9 mouse cellular contexts compared by ENCODE assay signal in the genomic region with DNA sequence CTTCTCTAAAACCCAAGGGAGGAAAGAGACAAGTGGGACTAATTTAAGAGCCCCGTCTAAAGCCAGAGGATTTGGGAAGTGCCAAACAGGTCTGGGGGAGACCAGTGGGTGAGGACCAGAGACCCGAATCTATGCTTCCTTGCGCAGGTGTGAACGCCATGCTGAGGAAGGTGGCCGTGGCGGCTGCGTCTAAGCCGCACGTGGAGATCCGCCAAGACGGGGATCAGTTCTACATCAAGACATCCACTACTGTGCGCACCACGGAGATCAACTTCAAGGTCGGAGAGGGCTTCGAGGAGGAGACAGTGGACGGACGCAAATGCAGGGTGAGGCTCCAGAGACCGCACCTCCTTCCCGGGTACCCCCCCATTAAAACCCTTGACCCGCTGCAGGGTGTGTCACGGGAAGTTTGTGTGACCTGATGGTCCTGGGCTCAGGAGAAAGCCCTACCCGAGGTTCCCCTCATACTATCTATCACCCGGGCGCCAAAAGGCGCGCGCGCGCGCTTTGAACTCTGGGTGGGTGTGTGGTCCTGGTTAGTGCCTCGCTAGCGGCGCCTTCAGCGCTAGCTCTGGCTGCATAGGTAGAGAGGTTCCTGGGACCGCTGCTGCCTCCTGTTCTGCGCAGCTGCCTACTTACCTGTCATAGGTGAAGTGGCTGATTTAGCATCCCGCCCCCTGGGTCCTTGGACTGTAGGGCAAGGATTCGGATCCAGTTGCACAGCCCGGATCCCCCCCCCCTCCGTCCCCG. TPM values are rescaled to one million over a fixed set of nuclear protein-coding genes. Genes with fewer than 3 reads are reported as not detected.
DNase-seq lines count a peak whose midpoint lies in the region; ATAC-seq and TF ChIP-seq lines count a peak whose summit lies in the region.
"Had no signal": no experiment of that assay in that cellular context is flagged by ENCODE, and none has a peak within 500 bp of the region (broad histone marks: within the 10 kb centered on the region; RNA-seq: fewer than 3 reads in every experiment).

No protein-coding gene starts in this region.

- DNase-seq in heart, postnatal 14 days: no peak
- peak; percentile 77 for DNase-seq in ZHBTc4 (ENCODE audit: low read depth, low spot score)
- DNase-seq in hindbrain, embryonic 14.5 days (ENCODE audit: low spot score): no peak
- DNase-seq in midbrain, postnatal 0 days (ENCODE audit: low spot score): no peak
- DNase-seq in kidney, postnatal 25 days: no peak

- peak overlapping the region; percentile 53 for H3K4me3 ChIP-seq in heart, embryonic 13.5 days
- H3K4me3 ChIP-seq in hindbrain, embryonic 14.5 days (replicated peaks; ENCODE audit: low read length): peak overlapping the region; percentile 36
- H3K4me3 ChIP-seq in midbrain, postnatal 0 days (ENCODE audit: low read depth, low read length): peak overlapping the region; percentile 40

- TF ChIP-seq CTCF in midbrain, postnatal 0 days (IDR thresholded peaks at IDR 0.05): no peak

- peaks cover 18% of the 10 kb centered on the region for H3K4me1 ChIP-seq in heart, embryonic 13.5 days
- H3K4me1 ChIP-seq in hindbrain, embryonic 14.5 days (replicated peaks; ENCODE audit: control insufficient read depth, insufficient read depth, low read length): 0 out of 2 replicates have a peak, but pooled peaks cover 33% of the 10 kb centered on the region
- peaks cover 3% of the 10 kb centered on the region; the same call in 1 of the 2 replicates for H3K4me1 ChIP-seq in midbrain, postnatal 0 days (ENCODE audit: insufficient read depth, low read length)

- peak overlapping the region; percentile 54 for H3K9ac ChIP-seq in heart, embryonic 13.5 days
- peak overlapping the region; percentile 28 for H3K9ac ChIP-seq in hindbrain, embryonic 14.5 days
- no peak overlapping the region for H3K9ac ChIP-seq in midbrain, postnatal 0 days (replicated peaks; ENCODE audit: low read length, poor library complexity, severe bottlenecking)
- H3K9ac ChIP-seq: liver, embryonic 14.5 days had no signal

- H3K36me3 ChIP-seq in heart, embryonic 13.5 days: no peaks in the 10 kb centered on the region
- H3K36me3 ChIP-seq in hindbrain, embryonic 14.5 days (replicated peaks; ENCODE audit: control insufficient read depth, insufficient read depth): no peaks in the 10 kb centered on the region
- no peaks in the 10 kb centered on the region for H3K36me3 ChIP-seq in midbrain, postnatal 0 days (ENCODE audit: insufficient read depth, low read length)

- no peaks in the 10 kb centered on the region for H3K9me3 ChIP-seq in heart, embryonic 13.5 days
- no peaks in the 10 kb centered on the region for H3K9me3 ChIP-seq in hindbrain, embryonic 14.5 days (ENCODE audit: control insufficient read depth, low read length)
- H3K9me3 ChIP-seq in midbrain, postnatal 0 days (ENCODE audit: low read length): no peaks in the 10 kb centered on the region

- ATAC-seq in heart, embryonic 13.5 days (ENCODE audit: extremely low read depth, insufficient number of reproducible peaks, low FRiP score, low TSS enrichment): no peak
- 0 out of 2 replicates have a peak, but pooled peaks have one; percentile 38 for ATAC-seq in hindbrain, embryonic 14.5 days (ENCODE audit: low FRiP score)
- ATAC-seq in midbrain, postnatal 0 days (ENCODE audit: low FRiP score): no peak
- no peak for ATAC-seq in granulocyte monocyte progenitor cell, adult 5-6 weeks (replicated peaks; ENCODE audit: poor library complexity, severe bottlenecking)
- ATAC-seq in CD4-positive, CD25-positive, alpha-beta regulatory T cell, adult 4 months: no peak

- WGBS in heart, embryonic 13.5 days: under 1% methylated on average over 41 of the region's 41 CpGs
- under 1% methylated on average over 41 of the region's 41 CpGs for WGBS in hindbrain, embryonic 14.5 days
- under 1% methylated on average over 41 of the region's 41 CpGs for WGBS in midbrain, postnatal 0 days

- H3K4me2 ChIP-seq in heart, embryonic 13.5 days: peak overlapping the region; percentile 79
- H3K4me2 ChIP-seq in hindbrain, embryonic 14.5 days (replicated peaks): peak overlapping the region; percentile 81
- H3K4me2 ChIP-seq in midbrain, postnatal 0 days (ENCODE audit: low read depth, low read length, poor library complexity, severe bottlenecking): peak overlapping the region; percentile 67

- no peak overlapping the region for H3K27ac ChIP-seq in heart, embryonic 13.5 days (replicated peaks)
- H3K27ac ChIP-seq in hindbrain, embryonic 14.5 days: no peak overlapping the region
- H3K27ac ChIP-seq in midbrain, postnatal 0 days (ENCODE audit: low read depth, low read length): no peak overlapping the region
- H3K27ac ChIP-seq: liver, embryonic 14.5 days had no signal

- intact Hi-C loops in heart, postnatal 14 days (cut with DNase I): no loop called here

- H3K27me3 ChIP-seq in heart, embryonic 13.5 days (replicated peaks): peaks cover 99% of the 10 kb centered on the region
- peaks cover 35% of the 10 kb centered on the region for H3K27me3 ChIP-seq in hindbrain, embryonic 14.5 days (ENCODE audit: control insufficient read depth, insufficient read depth, low read length)
- peaks cover 35% of the 10 kb centered on the region for H3K27me3 ChIP-seq in midbrain, postnatal 0 days (ENCODE audit: insufficient read depth, low read length)

RNA-seq across cellular contexts. Expression of gene Crabp1, which starts 1.0 kb away (rescaled TPM):
- 17.6 and 19.7 TPM in 2 replicates for polyA plus RNA-seq in heart, embryonic 13.5 days (2015; fragmentation: Nextera tagmentation; extraction: Ambion mirVana)
- total RNA-seq in heart, postnatal 14 days (2021): not detected
- 300 and 364 TPM in 2 replicates for polyA plus RNA-seq in hindbrain, embryonic 14.5 days (2014; fragmentation: Nextera tagmentation; extraction: Ambion mirVana)
- total RNA-seq in midbrain, postnatal 0 days (2014; rRNA removed): 18.4 and 20.4 TPM in 2 replicates
- polyA plus RNA-seq in midbrain, postnatal 0 days (2015; fragmentation: Nextera tagmentation; extraction: Ambion mirVana): 26.3 and 33.1 TPM in 2 replicates
- not detected in 2 replicates for total RNA-seq in granulocyte monocyte progenitor cell, adult 5-6 weeks (2014; fragmentation: Nextera tagmentation)
- total RNA-seq in granulocyte monocyte progenitor cell, adult 5-6 weeks (2017): not detected in 2 replicates
- polyA plus RNA-seq in CD4-positive, CD25-positive, alpha-beta regulatory T cell, adult 4 months (2017; shearing (Covaris generic)): not detected

RNA-seq across cellular contexts. Expression of gene Wdr61, which starts 31.2 kb away (rescaled TPM):
- polyA plus RNA-seq in heart, embryonic 13.5 days (2015; fragmentation: Nextera tagmentation; extraction: Ambion mirVana): 91.9 and 102 TPM in 2 replicates
- 10 to 100 TPM; 32.7 to 34.7 TPM for total RNA-seq in heart, postnatal 14 days (2021)
- 94.9 and 97.7 TPM in 2 replicates for polyA plus RNA-seq in hindbrain, embryonic 14.5 days (2014; fragmentation: Nextera tagmentation; extraction: Ambion mirVana)
- total RNA-seq in midbrain, postnatal 0 days (2014; rRNA removed): 43.7 and 47.3 TPM in 2 replicates
- 83.9 and 86.3 TPM in 2 replicates for polyA plus RNA-seq in midbrain, postnatal 0 days (2015; fragmentation: Nextera tagmentation; extraction: Ambion mirVana)
- 76.8 and 87.4 TPM in 2 replicates for total RNA-seq in granulocyte monocyte progenitor cell, adult 5-6 weeks (2014; fragmentation: Nextera tagmentation)
- total RNA-seq in granulocyte monocyte progenitor cell, adult 5-6 weeks (2017): 96.0 and 107 TPM in 2 replicates
- polyA plus RNA-seq in CD4-positive, CD25-positive, alpha-beta regulatory T cell, adult 4 months (2017; shearing (Covaris generic)): 100 to 1,000 TPM; 127 to 147 TPM

Comparison
In these comparisons a context has a peak if more than half of its experiments do, and no peak if none do; other contexts are left out.
1. RNA of gene Crabp1, which starts 1.0 kb away (polyA plus RNA-seq): 300 to 364 TPM in hindbrain, embryonic 14.5 days, 26.3 to 33.1 TPM in midbrain, postnatal 0 days and 17.6 to 19.7 TPM in heart, embryonic 13.5 days; not detected in CD4-positive, CD25-positive, alpha-beta regulatory T cell, adult 4 months; every median in the first group is over 10 times any median in the second.
2. Peak in every context shown above with its lines, with median percentiles within 50 percentile points of each other: H3K4me2 ChIP-seq and H3K4me3 ChIP-seq.